Mouse (Mus musculus) kidney, adult 9 months (tissue): ENCODE measurements around the gene Bean1.
"Not testable (repeated sequence)": the region's sequence is repeated elsewhere in the genome, so short reads cannot be mapped to it uniquely, and the experiment has no call there.

Experiments
- DNase-seq: peaks from one replicate; pipeline ENCODE4 v3.0.0; 2022

The Bean1 gene

GRCm38 (mm10) chr8:104247054-104247907, 77.0 kb downstream of the Bean1 start:
- DNase-seq = peak; percentile 64

- no peak for DNase-seq
Observed at GRCm38 (mm10) chr8:104247908-104248275, 77.7 kb downstream of the Bean1 start.

DNA sequence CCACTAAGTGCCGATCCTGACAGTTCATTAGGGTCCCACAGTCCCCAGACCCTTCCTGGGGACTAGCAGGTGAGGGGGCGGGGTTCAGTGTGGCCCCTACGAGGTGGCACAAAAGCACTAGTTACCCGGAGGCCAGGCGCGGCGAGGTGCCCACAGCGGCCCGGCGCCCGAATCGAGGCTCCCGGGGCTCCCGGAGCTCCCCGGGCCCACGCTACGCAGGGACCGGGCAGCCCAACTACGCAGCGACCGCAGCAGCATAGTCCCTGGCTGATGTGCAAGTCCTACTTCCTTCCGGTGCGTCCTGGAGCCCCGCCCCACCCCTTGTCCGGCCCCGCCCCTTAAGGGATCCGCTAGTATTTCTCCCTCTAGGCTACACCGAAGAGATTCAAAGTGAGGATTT, 78.0 kb downstream of the Bean1 start, which contains the start of gene Tk2:
Tk2 (minus strand) TSS at position 283 of the 400 bp plus-strand sequence.
- DNase-seq = peak; percentile 77

DNA sequence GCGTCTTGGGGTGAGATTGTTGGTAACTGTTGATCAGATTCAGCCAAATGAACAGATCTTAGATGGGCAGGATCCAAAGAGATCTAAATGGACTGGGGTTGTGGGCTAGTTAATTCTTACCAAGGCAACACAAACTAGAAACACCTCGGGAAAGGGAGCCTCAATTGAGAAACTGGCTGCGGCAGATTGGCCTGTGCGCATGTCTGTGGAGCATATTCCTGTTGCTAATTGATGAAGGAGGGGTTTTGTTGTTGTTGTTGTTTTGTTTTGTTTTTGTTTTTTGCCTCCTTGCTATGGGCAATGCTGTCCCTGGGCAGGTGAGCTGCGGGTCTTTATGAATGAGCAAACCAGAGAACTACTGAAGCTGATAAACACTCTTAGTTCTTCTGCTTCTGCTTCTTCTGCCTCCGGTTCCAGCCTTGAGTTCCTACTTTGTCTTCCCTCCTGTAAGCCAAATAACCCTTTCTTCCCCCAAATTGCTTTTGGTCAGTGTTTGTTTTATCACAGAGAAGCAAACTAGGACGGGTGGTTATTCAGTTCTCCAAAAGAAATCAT, 79.3 kb downstream of the Bean1 start:
- DNase-seq = no peak

- peak; percentile 92 for DNase-seq
Observed at GRCm38 (mm10) chr8:104250439-104251367, 80.5 kb downstream of the Bean1 start, which contains the start of gene Cklf. Gene Cklf, plus strand, starts transcription at chr8:104250861.

- peak; percentile 35 for DNase-seq
Observed at GRCm38 (mm10) chr8:104251461-104251860, 81.2 kb downstream of the Bean1 start.

- peak; percentile 36 for DNase-seq
Observed at GRCm38 (mm10) chr8:104253016-104253415, 82.8 kb downstream of the Bean1 start.

DNA sequence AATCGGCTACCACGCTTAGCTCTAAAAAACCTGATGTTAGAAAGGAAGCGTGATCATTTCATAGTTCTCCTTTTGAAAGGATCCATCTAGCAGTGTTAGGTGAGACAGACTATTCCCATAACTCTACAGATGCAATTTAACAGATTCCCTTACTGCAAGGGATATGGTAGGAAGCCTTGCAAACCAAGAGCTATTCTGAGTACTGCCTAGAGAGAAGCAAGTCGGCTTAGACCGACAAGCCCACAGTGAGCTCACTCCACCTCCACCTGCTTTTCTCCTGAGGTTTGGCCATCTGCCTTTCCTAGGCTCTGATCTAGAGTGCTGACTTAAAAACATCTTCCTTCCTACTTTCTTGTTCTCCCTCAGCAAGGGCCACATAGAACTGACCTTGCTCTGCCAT, 91.6 kb downstream of the Bean1 start:
- not testable (repeated sequence) for DNase-seq

DNA sequence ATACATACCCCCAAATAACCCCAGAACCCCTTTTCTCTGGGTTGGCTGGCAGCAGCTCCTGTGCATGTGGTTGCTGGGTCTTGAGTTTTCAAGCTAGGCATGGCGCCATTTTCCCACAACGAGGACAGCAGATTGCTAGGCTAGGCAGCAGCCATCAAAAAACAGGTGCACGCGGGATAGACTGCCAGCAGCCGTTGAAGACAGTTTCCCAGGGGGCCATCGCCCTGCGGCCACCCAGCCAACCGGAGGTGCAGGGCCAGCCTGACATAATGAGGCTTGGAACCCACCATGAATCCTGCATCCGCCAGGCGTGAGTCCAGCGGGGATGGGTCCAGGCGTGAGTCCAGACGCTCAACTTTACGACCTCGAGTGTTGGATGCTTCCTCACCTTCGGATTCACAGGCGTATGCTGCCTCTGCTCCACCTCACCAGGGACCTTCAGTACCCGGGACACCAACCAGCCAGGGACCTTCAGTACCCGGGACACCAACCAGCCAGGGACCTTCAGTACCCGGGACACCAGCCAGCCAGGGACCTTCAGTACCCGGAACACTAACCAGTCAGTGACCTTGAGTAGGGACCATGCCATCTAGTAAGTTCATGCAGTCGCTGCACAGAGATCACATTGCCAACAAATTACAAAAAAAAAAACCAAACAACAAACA, 94.2 kb downstream of the Bean1 start:
- DNase-seq = not testable (repeated sequence)

DNA sequence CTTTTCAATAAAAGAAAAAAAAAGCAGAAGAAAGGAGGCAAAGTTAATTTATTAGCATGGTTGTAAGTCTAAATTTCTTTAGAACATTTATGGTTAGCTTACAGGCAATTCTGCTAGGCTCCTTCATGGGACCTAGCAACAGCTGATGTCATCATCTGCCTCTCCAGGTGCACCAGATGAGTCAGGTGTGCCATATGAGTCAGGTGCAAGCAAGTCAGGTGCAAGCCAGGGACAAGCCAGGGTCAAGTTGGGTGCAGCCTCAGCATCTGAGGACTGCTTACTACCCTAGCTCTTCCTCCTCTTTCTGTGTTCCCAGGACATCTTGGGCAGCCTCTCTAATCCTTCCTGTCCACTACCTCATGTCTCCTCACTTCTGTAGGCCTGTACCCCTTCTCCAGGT, 98.1 kb downstream of the Bean1 start:
- no peak for DNase-seq
